Mouse (Mus musculus) neural tube, embryonic 15.5 days (tissue): ENCODE results near the gene Slc35e4. TPM values are rescaled to one million over a fixed set of nuclear protein-coding genes. Genes with fewer than 3 reads are reported as not detected.

Source experiments
- ATAC-seq: fragments of 200-750 bp; cut with Nextera tagmentation; 2 replicates; pipeline ENCODE4 v1.8.0; 2017; ENCODE audit warnings: mild to moderate bottlenecking, moderate TSS enrichment, moderate library complexity; ENCODE audit not compliant: low FRiP score
- H3K27ac ChIP-seq: fragments of 300-500 bp; sonication (generic); replicated peaks from 2 replicates; pipeline ENCODE4 v1.5.1; 2015; ENCODE audit warnings: mild to moderate bottlenecking, inconsistent platforms
- H3K27me3 ChIP-seq: fragments of 300-500 bp; sonication (generic); replicated peaks from 2 replicates; pipeline ENCODE4 v1.6.1; 2015; ENCODE audit warnings: inconsistent platforms
- H3K36me3 ChIP-seq: fragments of 300-500 bp; sonication (generic); 2 replicates; pipeline ENCODE4 v1.6.1; 2015; ENCODE audit warnings: inconsistent platforms
- H3K4me1 ChIP-seq: fragments of 300-500 bp; sonication (generic); 2 replicates; pipeline ENCODE4 v1.6.1; 2015; ENCODE audit warnings: inconsistent platforms
- H3K4me2 ChIP-seq: fragments of 300-500 bp; sonication (generic); 2 replicates; pipeline ENCODE4 v1.6.1; 2015; ENCODE audit warnings: inconsistent platforms, mild to moderate bottlenecking, moderate library complexity
- H3K4me3 ChIP-seq: fragments of 300-500 bp; sonication (generic); replicated peaks from 2 replicates; pipeline ENCODE4 v1.5.1; 2015; ENCODE audit warnings: mild to moderate bottlenecking, inconsistent platforms
- H3K9ac ChIP-seq: fragments of 300-500 bp; sonication (generic); replicated peaks from 2 replicates; pipeline ENCODE4 v1.6.1; 2015; ENCODE audit warnings: mild to moderate bottlenecking, inconsistent platforms
- H3K9me3 ChIP-seq: fragments of 300-500 bp; sonication (generic); replicated peaks from 2 replicates; pipeline ENCODE4 v1.6.1; 2016; ENCODE audit warnings: inconsistent platforms
- WGBS: fragments of 180-500 bp; shearing (Covaris S2); methylation state at CpG from one replicate; pipeline ENCODE4 v1.1.7; 2015; ENCODE audit warnings: mixed read lengths; 5-methylcytosine and 5-hydroxymethylcytosine counted together
- polyA plus RNA-seq: library from polyadenylated mRNA; unstranded; fragments of >200 nt; fragmentation: Nextera tagmentation; extraction: Ambion mirVana; gene quantifications from 2 replicates; pipeline ENCODE4 v1.2.1, GENCODE M21; 2015

The Slc35e4 gene
- polyA plus RNA-seq, 1 experiment from 2014 or later: 19.8 TPM

- ATAC-seq: no peak
- 0 out of 2 replicates have a peak overlapping the region, but pooled peaks have one; percentile 15 for H3K4me2 ChIP-seq
- H3K27ac ChIP-seq: no peak overlapping the region
- H3K36me3 ChIP-seq: peaks cover 24% of the 10 kb centered on the region
- H3K4me3 ChIP-seq: no peak overlapping the region
- no peak overlapping the region for H3K9ac ChIP-seq
- no peaks in the 10 kb centered on the region for H3K27me3 ChIP-seq
- H3K4me1 ChIP-seq: peaks cover 19% of the 10 kb centered on the region
- 95% methylated on average over 1 of the region's 1 CpGs for WGBS
- no peaks in the 10 kb centered on the region for H3K9me3 ChIP-seq
Observed at GRCm38 (mm10) chr11:3895933-3896332, 18.5 kb downstream of the Slc35e4 start.

- Histone ChIP-seq H3K36me3 (peaks cover 24% of the 10 kb centered on the region), H3K4me2 (peak overlapping the region; percentile 70), H3K4me3 (peak overlapping the region; percentile 48), H3K27ac (peak overlapping the region; percentile 71), H3K9me3 (no peaks in the 10 kb centered on the region), H3K9ac (peak overlapping the region; percentile 49), H3K27me3 (no peaks in the 10 kb centered on the region), H3K4me1 (peaks cover 18% of the 10 kb centered on the region)
- no peak for ATAC-seq
- WGBS: 2% methylated on average over 10 of the region's 10 CpGs
Observed at GRCm38 (mm10) chr11:3895458-3895857, 19.0 kb downstream of the Slc35e4 start.

- Histone ChIP-seq H3K4me2 (peak within 1 kb of the TSS; percentile 70), H3K4me1 (peaks cover 14% of the 10 kb centered on the region), H3K9me3 (no peaks in the 10 kb centered on the region), H3K27me3 (no peaks in the 10 kb centered on the region; the same call in 1 of the 2 replicates), H3K27ac (peak within 1 kb of the TSS; percentile 71), H3K9ac (peak within 1 kb of the TSS; percentile 49), H3K36me3 (peaks cover 24% of the 10 kb centered on the region), H3K4me3 (peak within 1 kb of the TSS; percentile 48)
- ATAC-seq: peak; percentile 98
- WGBS: 2% methylated on average over 46 of the region's 46 CpGs
Observed at GRCm38 (mm10) chr11:3894406-3895281, 19.8 kb downstream of the Slc35e4 start, which contains the start of the genes 4921536K21Rik and Dusp18. Gene 4921536K21Rik, minus strand, starts transcription at chr11:3895098. Gene Dusp18, plus strand, starts transcription at chr11:3895240.

GRCm38 (mm10) chr11:3893970-3894369, 20.5 kb downstream of the Slc35e4 start:
- H3K4me3 ChIP-seq: peak overlapping the region; percentile 48

GRCm38 (mm10) chr11:3887331-3887730, 27.1 kb downstream of the Slc35e4 start:
- no peak overlapping the region for H3K27ac ChIP-seq
- H3K9me3 ChIP-seq: no peaks in the 10 kb centered on the region
- no peak for ATAC-seq
- no peak overlapping the region for H3K9ac ChIP-seq
- no peak overlapping the region for H3K4me2 ChIP-seq
- WGBS: 76% methylated on average over 5 of the region's 5 CpGs
- no peaks in the 10 kb centered on the region; the same call in 1 of the 2 replicates for H3K27me3 ChIP-seq
- no peaks in the 10 kb centered on the region for H3K36me3 ChIP-seq
- no peak overlapping the region for H3K4me3 ChIP-seq
- H3K4me1 ChIP-seq: peaks cover 5% of the 10 kb centered on the region; the same call in 1 of the 2 replicates

More at GRCm38 (mm10) chr11:3893970-3894369, 20.5 kb downstream of the Slc35e4 start:
- H3K27me3 ChIP-seq: no peaks in the 10 kb centered on the region; the same call in 1 of the 2 replicates
- H3K4me2 ChIP-seq: peak overlapping the region; percentile 70
- H3K9me3 ChIP-seq: no peaks in the 10 kb centered on the region
- no peak for ATAC-seq
- WGBS: 80% methylated on average over 6 of the region's 6 CpGs
- peaks cover 14% of the 10 kb centered on the region for H3K4me1 ChIP-seq
- H3K9ac ChIP-seq: no peak overlapping the region
- H3K27ac ChIP-seq: peak overlapping the region; percentile 71; the same call in 1 of the 2 replicates
- peaks cover 23% of the 10 kb centered on the region for H3K36me3 ChIP-seq

GRCm38 (mm10) chr11:3883711-3884110, 30.8 kb downstream of the Slc35e4 start:
- Histone ChIP-seq H3K27ac (no peak overlapping the region), H3K27me3 (no peaks in the 10 kb centered on the region; the same call in 1 of the 2 replicates), H3K4me2 (no peak overlapping the region), H3K4me1 (peaks cover 5% of the 10 kb centered on the region; the same call in 1 of the 2 replicates), H3K9ac (no peak overlapping the region), H3K36me3 (no peaks in the 10 kb centered on the region), H3K9me3 (no peaks in the 10 kb centered on the region), H3K4me3 (no peak overlapping the region)
- no peak for ATAC-seq
- WGBS: 85% methylated on average over 3 of the region's 3 CpGs

- Histone ChIP-seq H3K4me3 (no peak overlapping the region), H3K9ac (no peak overlapping the region), H3K9me3 (no peaks in the 10 kb centered on the region), H3K36me3 (no peaks in the 10 kb centered on the region), H3K27ac (no peak overlapping the region), H3K27me3 (no peaks in the 10 kb centered on the region; the same call in 1 of the 2 replicates), H3K4me2 (no peak overlapping the region), H3K4me1 (peaks cover 5% of the 10 kb centered on the region; the same call in 1 of the 2 replicates)
- 43% methylated on average over 2 of the region's 2 CpGs for WGBS
- no peak for ATAC-seq
Observed at GRCm38 (mm10) chr11:3879836-3880235, 34.6 kb downstream of the Slc35e4 start.

- H3K27ac ChIP-seq: no peak overlapping the region
- no peak overlapping the region for H3K4me2 ChIP-seq
- WGBS: 85% methylated on average over 7 of the region's 7 CpGs
- H3K4me1 ChIP-seq: no peaks in the 10 kb centered on the region
- no peak overlapping the region for H3K9ac ChIP-seq
- no peaks in the 10 kb centered on the region for H3K36me3 ChIP-seq
- no peak overlapping the region for H3K4me3 ChIP-seq
- no peaks in the 10 kb centered on the region for H3K9me3 ChIP-seq
- no peaks in the 10 kb centered on the region; the same call in 1 of the 2 replicates for H3K27me3 ChIP-seq
- ATAC-seq: no peak
Observed at GRCm38 (mm10) chr11:3878660-3879059, 35.8 kb downstream of the Slc35e4 start.

- Histone ChIP-seq H3K4me2 (no peak overlapping the region), H3K27ac (no peak overlapping the region), H3K9ac (no peak overlapping the region), H3K36me3 (no peaks in the 10 kb centered on the region), H3K27me3 (no peaks in the 10 kb centered on the region; the same call in 1 of the 2 replicates), H3K9me3 (no peaks in the 10 kb centered on the region), H3K4me1 (no peaks in the 10 kb centered on the region), H3K4me3 (no peak overlapping the region)
- no peak for ATAC-seq
- WGBS: 78% methylated on average over 6 of the region's 6 CpGs
Observed at GRCm38 (mm10) chr11:3876419-3876818, 38.0 kb downstream of the Slc35e4 start.

GRCm38 (mm10) chr11:3864343-3864742, 50.1 kb downstream of the Slc35e4 start:
- Histone ChIP-seq H3K9me3 (no peaks in the 10 kb centered on the region), H3K36me3 (no peaks in the 10 kb centered on the region), H3K4me1 (peaks cover 18% of the 10 kb centered on the region), H3K4me3 (peak overlapping the region; percentile 48), H3K27ac (0 out of 2 replicates have a peak overlapping the region, but pooled peaks have one; percentile 6), H3K27me3 (0 out of 2 replicates have a peak, but pooled peaks cover 8% of the 10 kb centered on the region), H3K9ac (no peak overlapping the region), H3K4me2 (peak overlapping the region; percentile 80)
- ATAC-seq: 0 out of 2 replicates have a peak, but pooled peaks have one; percentile 28
- 26% methylated on average over 6 of the region's 6 CpGs for WGBS

GRCm38 (mm10) chr11:3863454-3864112, 50.9 kb downstream of the Slc35e4 start, which contains the start of gene Osbp2:
Gene Osbp2, minus strand, starts transcription at chr11:3863903.
- no peaks in the 10 kb centered on the region for H3K36me3 ChIP-seq
- peak within 1 kb of the TSS; percentile 51 for H3K9ac ChIP-seq
- peak within 1 kb of the TSS; percentile 48 for H3K4me3 ChIP-seq
- H3K27me3 ChIP-seq: 0 out of 2 replicates have a peak, but pooled peaks cover 8% of the 10 kb centered on the region
- no peaks in the 10 kb centered on the region for H3K9me3 ChIP-seq
- WGBS: 3% methylated on average over 58 of the region's 58 CpGs
- peak; percentile 91 for ATAC-seq
- peak within 1 kb of the TSS; percentile 80 for H3K4me2 ChIP-seq
- H3K4me1 ChIP-seq: peaks cover 18% of the 10 kb centered on the region
- H3K27ac ChIP-seq: 0 out of 2 replicates have a peak within 1 kb of the TSS, but pooled peaks have one; percentile 6
